Mouse (Mus musculus): ENCODE measurements around the gene Plbd1. TPM values are rescaled to one million over a fixed set of nuclear protein-coding genes. Genes with fewer than 3 reads are reported as not detected.

The Plbd1 gene
- total and polyA plus RNA-seq, 3 experiments: not detected

GRCm38 (mm10) chr6:136633719-136634118, 28.0 kb downstream of the Plbd1 start:
- no peaks in the 10 kb centered on the region for H3K36me3 ChIP-seq (replicated peaks in 1 of 2; ENCODE audit: control insufficient read depth in 1 of 2, insufficient read depth in 1 of 2, low read length in 1 of 2)
- no peak overlapping the region for H3K9ac ChIP-seq (ENCODE audit: insufficient read depth, low read depth)
- no peak for DNase-seq (ENCODE audit: extremely low read depth)
- no peak for TF ChIP-seq ELF1 (IDR thresholded peaks at IDR 0.05; ENCODE audit: low read depth, low read length)
- TF ChIP-seq JUN (IDR thresholded peaks at IDR 0.05; ENCODE audit: insufficient read depth, low read depth, low read length): no peak
- no peak for TF ChIP-seq USF2 (conservative IDR thresholded peaks at IDR 0.05; ENCODE audit: low read depth, low read length)
- TF ChIP-seq BHLHE40 (IDR thresholded peaks at IDR 0.05; ENCODE audit: low read depth, low read length): no peak
- no peak for TF ChIP-seq MEF2A (IDR thresholded peaks at IDR 0.05; ENCODE audit: borderline replicate concordance, low read depth, low read length)
- no peak for TF ChIP-seq CTCF (conservative IDR thresholded peaks at IDR 0.05 in 1 of 2, IDR thresholded peaks at IDR 0.05 in 1 of 2; ENCODE audit: low read depth in 2 of 2, low read length in 2 of 2)
- no peak for TF ChIP-seq UBTF (IDR thresholded peaks at IDR 0.05; ENCODE audit: low read depth, low read length)
- TF ChIP-seq RAD21 (IDR thresholded peaks at IDR 0.05; ENCODE audit: low read depth, low read length): no peak
- H3K27ac ChIP-seq (ENCODE audit: insufficient read depth, low read depth): no peak overlapping the region
- in situ Hi-C loops (cut with MboI; ENCODE audit: low pct_ligation_motif_present, low pct_unique_long_range_greater_than_20kb, low sequenced_read_pairs) (no loop called here), dilution Hi-C loops (cut with MboI; ENCODE audit: extremely low pct_ligation_motif_present, extremely low pct_unique_long_range_greater_than_20kb, low sequenced_read_pairs) (no loop called here)
- no peaks in the 10 kb centered on the region for H3K79me2 ChIP-seq (replicated peaks; ENCODE audit: control insufficient read depth, extremely low read depth, insufficient read depth, poor library complexity, severe bottlenecking)
- no peak overlapping the region for H3K4me3 ChIP-seq (replicated peaks in 1 of 3; ENCODE audit: low read depth in 2 of 3, low read length in 2 of 3, poor library complexity in 1 of 3)
- no peaks in the 10 kb centered on the region for H3K4me1 ChIP-seq (ENCODE audit: control insufficient read depth in 1 of 2, insufficient read depth in 2 of 2)
- H3K9me3 ChIP-seq (replicated peaks; ENCODE audit: low read length): peaks cover 5% of the 10 kb centered on the region
- H3K27me3 ChIP-seq (replicated peaks): no peaks in the 10 kb centered on the region
- H3K4me2 ChIP-seq (ENCODE audit: insufficient read depth, low read depth, poor library complexity, severe bottlenecking): no peak overlapping the region

GRCm38 (mm10) chr6:136633154-136633553, 28.6 kb downstream of the Plbd1 start:
- H3K27ac ChIP-seq (ENCODE audit: insufficient read depth, low read depth): no peak overlapping the region

More at GRCm38 (mm10) chr6:136633154-136633553, 28.6 kb downstream of the Plbd1 start:
- Histone ChIP-seq H3K9ac (ENCODE audit: insufficient read depth, low read depth) (no peak overlapping the region), H3K79me2 (replicated peaks; ENCODE audit: control insufficient read depth, extremely low read depth, insufficient read depth, poor library complexity, severe bottlenecking) (no peaks in the 10 kb centered on the region), H3K27me3 (replicated peaks) (no peaks in the 10 kb centered on the region), H3K4me1 (ENCODE audit: control insufficient read depth in 1 of 2, insufficient read depth in 2 of 2) (no peaks in the 10 kb centered on the region), H3K9me3 (replicated peaks; ENCODE audit: low read length) (peaks cover 5% of the 10 kb centered on the region), H3K36me3 (replicated peaks in 1 of 2; ENCODE audit: control insufficient read depth in 1 of 2, insufficient read depth in 1 of 2, low read length in 1 of 2) (no peaks in the 10 kb centered on the region), H3K4me2 (ENCODE audit: insufficient read depth, low read depth, poor library complexity, severe bottlenecking) (no peak overlapping the region), H3K4me3 (replicated peaks in 1 of 3; ENCODE audit: low read depth in 2 of 3, low read length in 2 of 3, poor library complexity in 1 of 3) (no peak overlapping the region)
- dilution Hi-C loops (cut with MboI; ENCODE audit: extremely low pct_ligation_motif_present, extremely low pct_unique_long_range_greater_than_20kb, low sequenced_read_pairs) (no loop called here), in situ Hi-C loops (cut with MboI; ENCODE audit: low pct_ligation_motif_present, low pct_unique_long_range_greater_than_20kb, low sequenced_read_pairs) (no loop called here)
- TF ChIP-seq UBTF (IDR thresholded peaks at IDR 0.05; ENCODE audit: low read depth, low read length) (no peak), ZKSCAN1 (IDR thresholded peaks at IDR 0.05; ENCODE audit: borderline replicate concordance, low read depth, low read length) (no peak), TBP (conservative IDR thresholded peaks at IDR 0.05; ENCODE audit: low read depth, low read length) (no peak), POLR2AphosphoS2 (IDR thresholded peaks at IDR 0.05; ENCODE audit: low read depth, low read length) (no peak), PAX5 (IDR thresholded peaks at IDR 0.05; ENCODE audit: low read length) (no peak), NRF1 (IDR thresholded peaks at IDR 0.05; ENCODE audit: low read depth, low read length) (no peak), MYC (IDR thresholded peaks at IDR 0.05; ENCODE audit: low read depth, low read length) (no peak), GABPA (IDR thresholded peaks at IDR 0.05; ENCODE audit: insufficient replicate concordance, low read depth, low read length) (no peak), KAT2A (IDR thresholded peaks at IDR 0.05; ENCODE audit: insufficient replicate concordance, low read length) (no peak), BHLHE40 (IDR thresholded peaks at IDR 0.05; ENCODE audit: low read depth, low read length) (no peak), ZMIZ1 (IDR thresholded peaks at IDR 0.05; ENCODE audit: low read depth, low read length) (no peak), USF1 (IDR thresholded peaks at IDR 0.05; ENCODE audit: low read depth, low read length) (no peak), EP300 (IDR thresholded peaks at IDR 0.05; ENCODE audit: low read length) (no peak), ELF1 (IDR thresholded peaks at IDR 0.05; ENCODE audit: low read depth, low read length) (no peak), NELFE (IDR thresholded peaks at IDR 0.05; ENCODE audit: low read depth, low read length) (no peak), HCFC1 (IDR thresholded peaks at IDR 0.05; ENCODE audit: low read depth, low read length) (no peak), IRF4 (IDR thresholded peaks at IDR 0.05; ENCODE audit: low read depth, low read length) (no peak), RAD21 (IDR thresholded peaks at IDR 0.05; ENCODE audit: low read depth, low read length) (no peak), USF2 (conservative IDR thresholded peaks at IDR 0.05; ENCODE audit: low read depth, low read length) (no peak), TCF12 (IDR thresholded peaks at IDR 0.05; ENCODE audit: low read depth, low read length) (no peak)
- no peak for DNase-seq (ENCODE audit: extremely low read depth)

Measured in CH12.LX (cell line).